Mouse (Mus musculus): ENCODE data around the gene Yjefn3.
A peak's percentile ranks its signal among the peaks of the same experiment; 100 is the strongest.

The Yjefn3 gene

DNA sequence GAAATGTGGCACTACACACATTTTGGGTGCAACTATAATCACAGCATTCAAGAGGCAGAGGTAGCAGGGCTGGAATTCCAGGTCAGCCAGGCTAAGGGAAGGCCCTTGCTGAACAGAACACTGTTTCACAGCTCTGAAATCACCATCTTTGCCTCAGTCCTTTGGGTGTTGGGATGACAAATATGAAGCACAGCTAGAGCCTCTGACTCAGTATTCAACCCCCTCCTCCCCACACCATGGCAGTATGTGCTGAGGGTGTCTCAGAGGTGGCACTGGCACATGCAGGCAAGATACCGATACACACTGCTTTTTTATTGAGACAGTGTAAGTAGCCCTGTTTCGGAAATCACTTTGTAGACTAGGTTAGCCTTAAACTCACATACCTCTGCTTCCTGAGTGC lies 3.7 kb upstream of the Yjefn3 start:
- no peak for DNase-seq

DNA sequence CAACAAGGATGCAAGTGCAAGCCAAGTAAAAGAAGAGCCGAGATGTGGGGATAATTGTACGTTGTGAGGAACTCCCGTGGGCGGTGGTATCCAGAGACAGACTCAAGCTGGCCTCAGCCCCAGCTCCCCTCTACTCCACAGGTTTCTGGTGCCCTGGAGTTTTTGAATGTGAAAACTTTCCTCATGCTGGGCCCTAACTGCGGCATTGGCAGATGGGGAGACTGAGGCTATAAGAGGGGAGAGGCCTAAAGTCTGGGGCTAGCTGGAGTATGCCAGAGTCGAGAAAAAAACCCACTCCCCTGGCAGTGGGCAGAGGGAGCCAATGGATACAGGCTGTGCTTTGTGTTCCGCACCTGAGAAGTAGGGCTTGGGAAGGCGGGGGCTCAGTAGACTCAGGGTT lies 1.6 kb upstream of the Yjefn3 start:
- DNase-seq: no peak

DNA sequence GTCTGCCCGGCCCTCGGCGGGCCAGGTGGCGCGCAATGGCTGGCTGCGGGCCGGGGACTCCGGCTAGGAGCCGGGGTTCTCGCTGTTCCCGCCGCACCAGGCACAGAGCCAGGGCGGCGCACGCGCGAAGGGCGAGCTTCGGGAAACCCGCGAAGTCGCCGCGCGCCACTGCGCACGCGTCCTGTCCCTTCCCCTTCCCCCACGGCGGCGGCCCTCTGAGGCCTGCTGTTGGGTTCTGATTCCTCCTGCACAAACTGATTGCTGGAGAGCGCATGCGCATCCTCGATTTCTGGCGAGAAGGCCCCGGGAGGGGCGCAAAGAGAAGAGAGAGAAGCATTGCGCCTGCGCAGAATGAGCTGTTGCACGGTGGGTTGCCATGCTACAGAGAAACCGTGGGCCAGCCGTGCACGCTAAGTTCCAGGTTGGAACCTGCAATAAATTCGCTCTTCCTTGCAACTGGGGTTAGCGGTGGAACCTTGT lies 591 bp upstream of the Yjefn3 start:
- peak; percentile 90 to 91 for DNase-seq

DNA sequence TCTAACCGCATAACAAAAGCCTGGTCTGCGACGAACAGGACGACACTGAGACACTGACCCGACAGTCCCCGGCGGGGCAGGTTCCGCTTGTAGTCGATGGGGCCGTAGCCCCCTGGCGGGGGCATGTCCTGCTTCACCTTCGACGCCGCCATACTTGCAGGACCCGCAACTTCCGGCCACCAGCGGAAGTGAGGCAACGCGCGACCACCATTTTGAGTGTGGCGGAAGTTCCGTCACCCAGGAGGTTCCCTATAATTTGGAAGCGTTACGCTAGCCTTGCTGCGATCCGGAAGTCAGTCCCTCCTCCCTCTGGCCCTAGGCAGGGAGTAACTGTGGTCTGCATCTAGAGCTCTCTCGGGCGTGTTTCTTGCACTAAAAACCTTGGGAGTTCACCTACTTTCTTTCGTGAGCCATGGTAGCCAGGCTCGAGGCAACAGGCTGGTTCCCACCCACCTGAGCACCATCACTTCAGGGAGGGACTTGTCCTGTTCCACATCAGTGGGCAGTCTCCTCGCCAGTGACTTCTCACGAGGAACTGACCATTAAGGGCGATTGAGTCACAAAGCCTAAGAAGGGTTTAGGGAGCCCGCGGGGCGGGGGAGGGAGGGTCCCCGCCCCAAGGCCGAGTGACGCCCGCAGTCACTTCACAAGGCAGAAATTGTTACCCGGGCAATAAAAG lies 889 bp downstream of the Yjefn3 start:
- DNase-seq: peak; percentile 97 to 98

DNA sequence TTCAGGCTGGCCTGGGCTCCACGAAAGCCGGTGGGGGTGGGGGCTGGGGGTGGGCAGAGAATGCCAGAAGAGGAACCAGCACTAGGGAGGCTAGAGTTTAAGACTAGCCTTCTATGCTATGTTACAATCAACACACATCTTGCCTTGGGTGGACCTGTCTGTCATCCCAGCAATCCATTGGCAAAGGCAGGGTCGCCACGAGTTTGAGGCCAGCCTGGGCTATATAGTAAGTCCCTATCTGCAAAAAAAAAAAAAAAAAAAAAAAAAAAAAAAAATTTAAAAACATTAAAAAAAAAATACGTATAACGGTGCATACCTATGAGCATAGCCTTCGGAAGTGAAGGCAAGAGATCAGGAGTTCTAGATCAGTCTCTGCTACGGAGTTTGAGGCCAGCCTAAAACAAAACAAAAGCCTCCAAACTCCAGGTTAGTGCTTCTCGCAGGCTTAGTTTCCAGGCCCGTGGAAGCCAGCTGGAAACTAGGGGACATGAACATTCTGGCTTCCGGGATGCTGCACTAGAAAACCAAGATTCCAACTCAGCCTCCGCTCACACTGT lies 1.5 kb downstream of the Yjefn3 start:
- DNase-seq: no peak

DNA sequence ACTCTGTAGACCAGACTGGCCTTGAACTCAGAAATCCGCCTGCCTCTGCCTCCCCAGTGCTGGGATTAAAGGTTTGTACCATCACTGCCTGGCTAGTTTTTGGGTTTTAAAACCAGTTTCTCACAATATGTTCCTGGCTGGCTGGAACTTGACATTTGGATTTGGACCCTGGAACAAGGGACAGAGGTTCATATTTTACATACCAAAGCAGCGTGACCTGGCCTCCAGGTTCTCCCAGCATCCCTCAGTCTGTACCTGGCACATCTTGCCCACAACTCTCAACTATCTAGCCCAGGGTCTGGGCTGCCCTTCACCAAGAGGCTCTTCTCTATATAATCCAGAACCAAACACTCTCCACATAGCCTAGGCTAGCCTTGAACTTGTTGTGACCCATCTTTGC lies 2.6 kb downstream of the Yjefn3 start:
- no peak for DNase-seq

DNA sequence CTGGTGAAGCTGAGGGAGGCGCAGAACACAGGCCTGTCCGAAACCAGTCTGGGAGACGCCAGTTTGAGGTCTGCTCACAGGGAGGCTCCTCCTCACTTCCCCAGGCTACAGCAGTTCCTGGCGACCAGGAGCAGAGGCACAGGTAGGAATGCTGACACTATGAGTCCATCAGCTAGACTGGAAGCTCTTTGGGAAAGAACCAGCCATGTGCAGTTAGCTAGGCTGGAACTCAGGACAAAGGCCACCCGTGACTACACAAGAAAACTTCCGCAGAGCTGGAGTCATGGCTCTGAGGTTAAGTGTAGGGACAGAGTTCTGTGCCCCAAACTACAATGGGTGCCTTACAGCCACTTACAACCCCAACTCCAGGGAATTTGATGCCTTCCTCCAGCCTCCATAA lies 4.7 kb downstream of the Yjefn3 start:
- no peak for DNase-seq

DNA sequence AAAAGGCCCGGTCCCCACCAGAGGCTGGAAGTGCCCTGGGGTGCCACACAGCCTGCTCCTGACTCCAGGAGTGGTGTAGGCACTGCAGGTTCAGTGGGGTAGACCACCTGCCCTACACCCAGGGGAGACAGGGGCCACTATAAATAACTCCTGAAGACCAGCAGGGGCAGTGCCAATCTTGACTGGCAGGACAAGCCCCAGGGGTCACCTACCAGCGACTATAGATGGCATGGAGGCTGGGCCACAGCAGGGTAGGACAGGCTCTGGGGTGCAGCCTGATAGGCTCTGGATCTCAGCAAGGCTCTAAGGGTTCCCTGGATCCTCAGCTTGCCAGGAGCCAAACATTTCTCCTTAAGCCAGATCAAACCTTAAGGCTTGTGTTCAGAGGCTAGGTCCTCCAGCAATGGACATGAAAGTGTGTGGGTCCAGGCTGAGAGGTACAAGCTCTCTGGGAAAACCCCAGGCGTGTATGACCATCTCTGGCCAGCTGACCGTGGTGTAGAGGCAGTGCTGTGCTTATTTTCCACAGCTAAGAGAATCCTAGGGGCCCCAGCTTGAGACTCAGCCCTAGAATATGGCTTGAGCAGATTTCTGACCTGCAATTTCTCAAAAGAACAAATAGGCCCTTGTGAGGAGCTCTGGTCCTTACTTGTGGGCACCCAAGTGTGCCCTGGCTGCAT lies 6.6 kb downstream of the Yjefn3 start:
- DNase-seq: no peak

DNA sequence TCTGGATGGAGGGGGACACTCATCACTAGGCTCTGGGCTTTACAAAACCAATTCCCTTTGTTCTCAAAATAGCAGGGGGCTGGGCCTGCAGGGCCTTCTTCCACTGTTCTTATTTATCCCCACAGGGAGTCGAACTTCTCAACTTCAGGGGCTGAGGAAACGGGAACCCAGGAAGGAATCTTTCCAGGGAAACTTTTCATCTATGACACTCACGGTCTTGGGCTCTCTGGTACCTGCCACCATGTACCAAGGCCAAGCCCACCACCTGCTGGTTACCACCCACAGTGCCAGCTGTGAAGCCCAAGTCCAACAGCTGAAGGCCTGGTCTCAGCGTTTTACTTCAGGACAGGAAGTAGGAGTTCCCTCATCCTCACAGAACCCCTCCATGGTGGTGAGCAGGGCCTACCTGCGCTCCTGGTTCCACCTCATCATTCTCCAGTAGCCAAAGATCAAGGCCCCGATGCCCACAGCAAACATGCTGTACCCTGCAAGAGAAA lies 7.6 kb downstream of the Yjefn3 start:
- no peak for DNase-seq

DNA sequence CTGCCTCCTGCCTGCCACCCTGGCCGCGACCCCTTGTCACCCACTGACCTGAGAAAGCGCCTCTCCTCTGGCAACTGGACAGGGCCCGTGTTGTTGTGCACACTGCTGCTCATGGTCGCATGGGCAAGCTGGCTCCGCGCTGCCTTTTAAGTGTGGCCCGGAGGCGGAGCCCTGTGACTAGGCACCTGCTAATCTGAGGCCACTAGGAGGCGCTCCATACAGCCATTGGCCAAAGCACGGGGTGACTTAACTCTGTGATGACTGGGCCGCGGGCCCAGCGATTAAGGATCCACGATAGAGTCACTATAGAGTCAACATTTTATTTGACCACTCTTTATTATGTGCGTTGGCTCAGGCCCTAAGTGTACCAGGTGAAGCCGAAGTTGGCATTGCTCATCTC lies 8.6 kb downstream of the Yjefn3 start:
- peak; percentile 71 to 73 for DNase-seq

DNA sequence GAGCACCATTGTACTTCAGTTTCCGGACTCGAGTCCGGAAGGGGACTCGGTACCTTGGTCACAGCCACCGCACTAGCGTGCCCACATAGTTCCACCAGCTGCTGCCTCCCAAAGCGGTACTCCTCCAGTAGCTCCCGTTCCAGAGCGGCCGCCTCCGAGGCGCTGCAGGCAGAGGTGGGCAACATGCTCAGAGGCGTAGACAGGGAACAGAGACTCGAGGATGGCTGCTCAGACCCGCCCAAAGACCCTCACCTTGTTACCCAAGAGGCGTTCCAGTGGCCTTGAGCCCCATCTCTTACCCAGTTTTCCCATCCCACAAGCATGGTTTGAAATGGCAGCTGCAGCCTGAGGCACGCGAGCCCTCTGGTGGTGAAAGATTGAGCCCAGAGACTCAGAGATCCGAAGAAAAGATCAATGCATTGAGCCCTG lies 11.7 kb downstream of the Yjefn3 start:
- peak; percentile 44 to 56 for DNase-seq

DNA sequence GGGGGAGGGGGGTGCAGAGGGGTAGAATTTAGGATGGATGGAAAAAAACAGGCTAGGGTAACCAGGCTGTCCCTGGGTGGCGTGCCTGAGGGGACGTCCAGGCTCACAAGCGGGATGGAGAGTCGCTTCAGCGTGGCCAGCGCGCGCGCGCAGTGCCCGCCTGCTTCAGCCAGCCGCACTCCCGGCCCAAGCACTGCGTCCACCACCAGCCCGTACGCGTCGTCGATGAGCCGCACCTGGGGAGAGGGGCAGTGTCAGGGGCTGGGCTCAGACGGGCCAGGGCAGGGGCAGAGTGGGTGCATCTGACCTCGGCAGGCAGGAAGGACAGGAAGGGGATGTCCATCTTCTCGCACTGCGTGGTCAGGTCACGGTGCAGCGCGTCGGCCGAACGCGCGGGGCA lies 13.6 kb downstream of the Yjefn3 start:
- no peak for DNase-seq

DNA sequence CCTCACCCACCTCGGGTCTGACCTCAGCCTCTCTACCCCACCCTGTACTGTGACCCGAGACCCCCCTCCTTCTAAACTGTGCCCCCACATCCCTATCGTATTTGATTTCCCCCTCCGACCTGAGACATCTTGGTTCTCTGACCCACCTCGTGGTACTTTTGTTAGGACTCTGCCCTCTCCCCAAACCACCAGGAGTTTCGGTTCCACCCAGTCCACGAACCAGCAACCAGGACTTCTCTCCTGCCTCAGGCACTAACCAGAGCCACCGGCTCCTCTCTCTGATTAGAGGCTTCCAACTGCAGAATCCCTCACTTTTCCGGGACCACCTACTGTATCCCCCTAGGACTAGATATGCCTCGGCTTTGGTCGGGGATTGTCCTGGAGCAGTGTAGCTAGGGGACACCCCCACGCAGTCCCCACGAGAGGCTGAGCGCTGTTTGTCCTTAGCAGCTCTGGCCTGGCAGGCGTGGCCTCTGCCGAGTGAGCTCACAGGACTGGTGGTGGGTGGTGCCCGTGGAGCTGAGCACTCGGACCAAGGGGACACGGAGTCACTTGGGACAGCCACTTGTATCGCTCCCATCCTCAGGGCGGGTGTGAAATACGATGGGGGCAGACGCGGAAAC lies 14.2 kb downstream of the Yjefn3 start:
- DNase-seq: peak; percentile 40 to 46

DNA sequence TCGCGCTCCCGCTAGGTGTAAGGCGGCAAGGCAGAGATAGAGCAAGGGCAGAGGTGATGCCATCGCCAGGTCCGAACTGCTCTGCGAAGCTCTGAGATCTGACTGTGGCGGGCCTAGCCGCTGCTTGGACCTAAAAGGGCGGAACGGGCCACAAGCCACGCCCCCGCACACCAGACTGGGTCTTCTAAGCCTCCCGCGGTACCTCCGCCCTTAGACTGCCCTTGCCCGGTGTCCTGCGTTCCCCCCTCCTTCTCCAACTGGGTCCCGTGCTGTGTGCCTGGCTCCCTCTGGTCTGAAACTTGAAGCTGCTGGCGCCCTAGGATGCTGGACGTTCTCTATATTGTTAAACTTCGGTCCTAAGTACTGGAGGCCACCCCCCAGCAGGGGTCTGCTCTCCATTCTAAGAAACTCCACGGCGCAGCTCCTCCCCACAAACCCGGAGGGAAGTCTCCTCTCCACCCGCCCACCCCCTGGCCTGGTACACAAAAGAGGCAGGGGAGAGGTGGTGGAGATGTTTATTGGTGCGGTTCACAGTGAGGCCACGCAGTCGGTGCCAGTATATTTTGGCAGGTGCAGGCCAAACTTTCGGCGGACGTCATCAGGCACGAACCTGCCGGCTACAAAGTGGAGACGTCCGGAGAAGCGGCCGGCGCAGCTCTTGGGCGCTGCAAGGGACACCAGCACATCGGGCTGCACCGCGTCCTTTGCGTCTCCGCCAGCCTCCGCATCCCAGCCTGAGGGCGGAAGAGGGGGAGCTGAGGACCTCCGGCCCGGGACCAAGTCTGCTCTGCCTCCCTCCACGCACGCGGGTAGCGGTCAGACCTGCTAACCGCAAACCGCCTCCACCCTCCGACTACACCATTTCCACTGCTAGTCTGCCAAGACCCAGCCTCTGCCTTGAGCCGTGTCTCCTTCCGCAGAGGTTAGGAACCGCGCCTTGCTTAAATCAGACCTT lies 14.9 kb downstream of the Yjefn3 start, which contains the start of gene Cilp2:
TSS of gene Cilp2 (minus strand) at position 399 of the 955 bp plus-strand sequence.
- DNase-seq: peak; percentile 68 to 70

DNA sequence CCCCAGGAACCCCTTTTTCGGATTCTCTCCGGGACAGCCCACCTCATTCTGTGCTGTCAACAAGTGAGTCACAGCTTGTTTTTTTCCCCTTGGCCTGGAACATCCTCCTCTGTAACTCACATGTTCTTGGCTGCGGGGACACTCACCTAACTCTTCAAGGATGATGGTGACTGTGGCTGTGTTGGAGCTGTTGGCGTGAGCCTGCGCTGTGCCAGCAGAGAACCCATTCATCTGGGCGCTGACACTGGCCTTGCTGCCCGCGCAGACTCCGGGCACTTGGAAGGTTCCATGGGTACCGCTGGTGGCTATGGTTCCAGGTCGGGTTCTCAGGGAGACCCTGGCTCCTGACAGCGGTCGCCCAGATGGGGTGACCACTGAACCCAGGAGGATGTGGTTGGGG lies 18.4 kb downstream of the Yjefn3 start:
- no peak for DNase-seq

DNA sequence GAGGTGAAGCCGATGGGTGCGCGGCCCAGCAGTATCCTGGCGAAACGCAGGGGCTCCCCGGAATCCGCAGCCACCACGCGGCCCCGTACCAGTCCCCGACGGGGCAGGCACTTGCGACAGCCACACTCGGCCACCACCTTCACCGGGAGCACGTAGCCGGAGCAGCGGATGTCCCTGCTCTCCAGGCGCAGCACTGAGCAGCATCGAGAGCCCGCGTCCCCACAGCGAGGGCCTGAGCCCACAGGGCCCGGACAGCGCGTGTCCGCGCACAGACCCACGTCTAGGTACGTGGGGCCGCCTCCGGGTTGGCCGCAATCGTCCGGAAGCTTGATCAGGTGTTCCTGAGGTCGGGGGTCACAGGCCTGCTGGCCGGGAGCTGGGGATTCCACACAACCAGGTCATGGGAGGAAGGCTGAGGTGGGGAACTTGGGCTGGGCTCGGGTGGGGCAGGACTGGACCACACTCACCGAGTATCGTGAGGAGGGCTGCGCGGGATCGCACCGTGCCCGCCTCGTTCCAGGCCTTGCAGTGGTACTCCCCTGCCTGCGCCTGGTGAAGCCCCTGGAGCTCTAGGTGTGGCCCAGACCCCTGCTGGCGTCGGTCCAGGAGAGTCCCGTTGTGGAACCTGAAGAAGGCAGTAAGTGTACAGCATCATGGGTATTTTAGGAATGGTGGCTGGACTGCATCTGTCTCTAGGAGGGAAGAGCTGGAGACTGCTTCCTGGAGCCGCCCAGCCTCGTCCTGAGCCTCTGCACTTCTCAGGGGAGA lies 19.5 kb downstream of the Yjefn3 start:
- DNase-seq: no peak

DNA sequence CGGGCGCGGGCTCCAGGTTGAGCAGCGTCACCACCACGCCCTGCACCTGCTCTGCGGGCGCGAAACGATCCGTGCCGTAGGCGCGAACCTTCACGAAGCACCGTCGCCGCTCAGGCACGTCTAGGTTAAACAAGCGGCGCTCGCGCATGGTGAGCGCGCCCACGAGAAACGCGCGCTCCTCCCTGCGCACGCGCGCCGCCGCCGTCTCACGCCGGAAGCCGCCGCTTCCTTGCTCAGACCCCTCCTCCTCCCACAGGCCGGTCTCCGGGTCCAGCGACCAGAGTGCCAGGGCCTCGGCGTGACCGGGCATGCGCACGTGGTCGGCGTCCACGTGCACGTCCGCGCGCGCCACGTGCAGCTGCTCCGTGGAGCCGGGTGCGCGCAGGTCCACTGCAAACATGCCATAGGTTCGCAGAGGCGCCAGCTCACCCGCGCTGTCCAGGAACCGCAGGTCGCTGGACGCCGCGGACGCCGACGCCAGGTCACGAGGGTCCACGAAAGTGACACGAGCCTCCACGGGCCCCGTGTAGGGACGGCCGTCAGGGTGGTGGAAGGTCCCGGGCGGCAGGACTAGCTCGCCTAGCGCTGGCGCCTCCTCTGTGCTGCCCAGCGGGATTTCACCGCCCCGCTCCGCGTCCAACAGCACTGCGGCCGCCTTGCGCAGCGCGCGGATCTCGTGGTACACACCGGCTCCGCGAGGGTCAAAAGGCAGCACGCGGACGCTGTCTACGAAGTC lies 20.3 kb downstream of the Yjefn3 start:
- DNase-seq: peak; percentile 30 to 44

DNA sequence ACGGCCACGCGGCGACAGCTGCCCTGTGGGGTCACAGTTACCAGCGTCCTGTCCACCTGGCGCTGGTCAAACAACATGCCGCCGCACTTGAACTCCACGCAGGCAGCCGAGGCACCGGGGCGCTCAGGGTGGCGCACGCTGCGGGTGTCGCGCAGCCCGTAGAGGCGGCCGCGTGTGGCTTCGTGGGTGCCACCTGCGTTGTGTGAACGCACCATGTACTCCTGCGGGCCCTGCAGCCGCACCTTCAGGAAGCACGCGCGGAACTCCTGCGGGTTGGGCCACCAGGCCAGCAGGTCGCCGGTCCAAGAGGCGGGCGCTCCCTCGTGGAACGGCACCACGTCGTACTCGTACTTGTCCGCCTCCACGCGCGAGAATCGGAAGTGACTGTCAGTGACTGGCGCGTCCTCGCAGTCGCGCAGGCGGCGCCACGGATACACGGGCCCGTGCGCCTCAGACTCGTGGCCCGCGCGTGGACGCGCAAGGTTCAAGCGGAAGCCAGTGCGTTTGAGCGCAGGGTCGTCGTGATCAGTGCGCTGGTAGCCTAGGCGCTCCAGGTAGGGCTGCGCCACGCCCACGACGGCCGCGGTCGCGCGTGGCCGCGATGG lies 21.1 kb downstream of the Yjefn3 start:
- no peak for DNase-seq

DNA sequence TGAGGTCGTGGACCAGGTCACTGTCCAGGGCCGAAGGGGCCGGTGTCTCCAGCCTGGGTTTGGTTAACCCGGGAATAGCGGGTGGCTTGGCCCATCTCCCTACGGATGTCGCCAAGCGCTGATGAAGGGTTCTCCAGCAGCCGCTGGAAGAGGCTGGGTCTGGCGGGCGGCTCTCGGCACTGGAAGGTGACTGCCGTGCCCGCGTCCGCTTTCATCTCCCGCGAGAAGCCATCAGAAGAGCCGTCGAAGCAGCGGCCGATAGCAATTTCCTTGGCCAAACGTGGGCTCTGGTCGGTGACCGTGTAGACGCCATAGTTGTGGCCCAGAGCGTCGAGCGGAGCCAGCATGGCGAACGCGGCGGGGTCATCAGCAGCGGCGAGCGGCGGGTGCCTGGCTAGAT lies 21.7 kb downstream of the Yjefn3 start:
- DNase-seq: no peak

DNA sequence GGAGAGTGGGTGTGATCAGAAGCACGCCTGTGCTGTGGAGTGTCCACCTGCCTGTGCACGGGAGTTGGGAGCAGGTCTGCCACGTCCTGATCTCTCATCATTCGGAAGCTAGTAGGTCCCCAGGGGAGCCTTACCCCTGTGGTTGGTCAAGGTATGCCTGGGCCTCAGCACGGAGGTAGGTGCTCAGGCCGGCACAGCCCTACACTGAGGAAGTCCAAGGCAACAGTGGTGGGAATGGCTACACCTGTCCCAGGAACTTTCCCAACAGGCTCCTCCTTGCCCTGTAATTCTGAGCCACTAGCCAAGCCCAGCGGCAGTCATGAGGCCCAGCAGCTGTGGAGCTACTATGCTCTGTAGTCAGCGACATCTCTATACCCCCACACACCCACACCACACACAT lies 22.8 kb downstream of the Yjefn3 start:
- no peak for DNase-seq

Measured in B cell, adult 2 months (primary cell).